Mouse (Mus musculus) E14TG2a.4 (cell line): Measurements from ENCODE around the gene St3gal3.

Experiments used
- H3K27me3 ChIP-seq: 2 replicates; pipeline ENCODE4 v1.6.1; 2014; ENCODE audit warnings: low read length, control low read depth; ENCODE audit not compliant: insufficient read depth
- H3K36me3 ChIP-seq: 2 replicates; pipeline ENCODE4 v1.6.1; 2014; ENCODE audit warnings: low read length, control low read depth; ENCODE audit not compliant: insufficient read depth
- H3K4me1 ChIP-seq: replicated peaks from 2 replicates; pipeline ENCODE4 v1.6.1; 2014; ENCODE audit warnings: low read depth, low read length, control low read depth
- H3K4me3 ChIP-seq: replicated peaks from 2 replicates; pipeline ENCODE4 v1.5.1; 2014; ENCODE audit warnings: mild to moderate bottlenecking, low read length
- H3K9me3 ChIP-seq: 2 replicates; pipeline ENCODE4 v1.6.1; 2014; ENCODE audit warnings: low read length, control low read depth
- CTCF ChIP-seq: conservative IDR thresholded peaks from 2 replicates; pipeline ENCODE4 v1.5.1; 2014; ENCODE audit warnings: low read length
- NANOG ChIP-seq: IDR thresholded peaks from 2 replicates; pipeline ENCODE4 v1.6.1; 2014; ENCODE audit warnings: borderline replicate concordance, low read length, mixed read lengths
- POU5F1 ChIP-seq: IDR thresholded peaks from 2 replicates; pipeline ENCODE4 v1.6.1; 2014; ENCODE audit warnings: low read length, borderline replicate concordance

St3gal3 gene

GRCm38 (mm10) chr4:118019640-118020039, 115.1 kb downstream of the St3gal3 start:
- Histone ChIP-seq H3K4me1 (peaks cover 57% of the 10 kb centered on the region), H3K4me3 (peak overlapping the region; percentile 7; the same call in 1 of the 2 replicates), H3K9me3 (no peaks in the 10 kb centered on the region), H3K27me3 (no peaks in the 10 kb centered on the region), H3K36me3 (peaks cover 13% of the 10 kb centered on the region)
- TF ChIP-seq CTCF: no peak
- no peak for TF ChIP-seq NANOG
- TF ChIP-seq POU5F1: no peak

- no peaks in the 10 kb centered on the region for H3K9me3 ChIP-seq
Measured at GRCm38 (mm10) chr4:118019218-118019617, 115.5 kb downstream of the St3gal3 start.

DNA sequence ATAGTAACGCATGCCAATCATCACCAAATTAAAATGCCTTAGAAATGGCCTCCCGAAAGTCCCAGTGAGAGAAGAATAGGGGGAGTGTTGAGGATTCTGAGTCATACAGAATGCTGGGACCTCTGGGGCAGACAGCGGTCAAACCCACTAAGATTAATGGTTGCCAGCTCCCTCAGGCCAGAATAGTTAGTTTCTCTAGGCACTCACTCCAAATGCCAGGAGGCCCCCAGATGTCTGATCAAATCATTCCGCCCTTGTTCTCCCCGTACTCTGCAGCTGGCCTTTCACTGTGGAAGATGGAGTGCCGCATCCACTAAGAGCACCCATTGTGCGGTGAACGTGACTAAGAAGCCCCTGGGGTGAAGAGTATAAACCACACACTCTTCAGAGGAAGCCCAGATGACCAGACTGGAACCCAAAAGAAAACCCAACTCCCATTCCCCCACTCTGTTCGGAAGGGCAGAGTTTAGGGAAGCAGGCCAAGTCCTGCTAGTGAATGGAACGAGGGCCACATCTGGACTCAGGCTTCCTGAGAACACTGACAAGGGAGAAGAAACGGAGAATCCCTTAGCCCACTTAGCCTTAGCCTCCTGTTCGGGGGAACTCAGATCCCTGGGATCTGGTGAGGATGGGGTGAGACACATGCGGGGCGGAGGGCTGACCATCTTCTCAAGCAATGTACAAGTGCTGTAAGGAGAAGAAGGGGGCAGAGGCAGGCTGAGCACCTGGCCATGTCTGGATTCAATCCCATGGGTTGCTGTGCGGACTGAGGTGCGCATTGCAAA, 117.5 kb downstream of the St3gal3 start:
- Histone ChIP-seq H3K9me3 (no peaks in the 10 kb centered on the region), H3K27me3 (no peaks in the 10 kb centered on the region), H3K4me1 (peaks cover 74% of the 10 kb centered on the region), H3K36me3 (peaks cover 17% of the 10 kb centered on the region; the same call in 1 of the 2 replicates), H3K4me3 (no peak overlapping the region)
- TF ChIP-seq CTCF: no peak
- TF ChIP-seq POU5F1: no peak
- no peak for TF ChIP-seq NANOG

More at GRCm38 (mm10) chr4:118019218-118019617, 115.5 kb downstream of the St3gal3 start:
- Histone ChIP-seq H3K4me3 (0 out of 2 replicates have a peak overlapping the region, but pooled peaks have one; percentile 7), H3K4me1 (peaks cover 61% of the 10 kb centered on the region), H3K36me3 (peaks cover 17% of the 10 kb centered on the region), H3K27me3 (no peaks in the 10 kb centered on the region)
- TF ChIP-seq NANOG (no peak), CTCF (no peak), POU5F1 (no peak)

DNA sequence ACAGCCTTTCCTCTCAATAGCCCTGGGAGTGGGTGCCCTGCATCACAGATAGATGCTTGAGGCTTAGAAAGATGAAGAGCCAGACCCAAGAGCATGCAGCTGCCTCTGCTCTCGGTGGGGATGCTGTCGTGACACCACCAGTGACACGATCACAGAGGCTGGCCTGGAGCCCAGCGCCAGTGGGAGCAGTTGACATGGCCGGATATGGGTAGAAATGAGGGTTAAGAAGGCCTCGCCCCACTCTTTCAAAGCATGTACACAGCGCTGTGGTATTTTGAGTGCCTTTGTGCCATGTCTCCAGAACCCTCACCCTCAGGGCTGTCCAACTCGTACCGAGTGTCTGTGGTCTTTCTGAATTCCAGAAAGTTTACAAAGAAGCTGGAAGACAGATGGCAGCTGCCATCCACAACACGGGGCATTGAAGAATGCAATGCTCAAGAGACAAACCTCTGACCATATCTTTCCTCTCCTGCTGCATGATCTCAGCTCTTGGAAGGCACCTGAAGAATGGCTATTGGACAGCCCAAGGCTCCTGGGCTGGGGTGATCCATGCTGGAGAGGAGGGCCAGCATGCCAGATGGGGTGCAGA, 118.3 kb downstream of the St3gal3 start:
- Histone ChIP-seq H3K36me3 (peaks cover 17% of the 10 kb centered on the region; the same call in 1 of the 2 replicates), H3K27me3 (no peaks in the 10 kb centered on the region), H3K4me1 (peaks cover 74% of the 10 kb centered on the region), H3K4me3 (no peak overlapping the region), H3K9me3 (no peaks in the 10 kb centered on the region)
- TF ChIP-seq NANOG (no peak), CTCF (no peak), POU5F1 (no peak)

GRCm38 (mm10) chr4:118015636-118016035, 119.1 kb downstream of the St3gal3 start:
- no peaks in the 10 kb centered on the region for H3K9me3 ChIP-seq
- H3K36me3 ChIP-seq: peaks cover 17% of the 10 kb centered on the region; the same call in 1 of the 2 replicates
- H3K27me3 ChIP-seq: no peaks in the 10 kb centered on the region
- peaks cover 74% of the 10 kb centered on the region for H3K4me1 ChIP-seq
- 0 out of 2 replicates have a peak overlapping the region, but pooled peaks have one; percentile 4 for H3K4me3 ChIP-seq
- no peak for TF ChIP-seq POU5F1
- no peak for TF ChIP-seq NANOG
- TF ChIP-seq CTCF: no peak

- 0 out of 2 replicates have a peak overlapping the region, but pooled peaks have one; percentile 4 for H3K4me3 ChIP-seq
- H3K4me1 ChIP-seq: peaks cover 71% of the 10 kb centered on the region
- TF ChIP-seq POU5F1 (no peak), CTCF (no peak), NANOG (no peak)
- no peaks in the 10 kb centered on the region for H3K27me3 ChIP-seq
- peaks cover 17% of the 10 kb centered on the region; the same call in 1 of the 2 replicates for H3K36me3 ChIP-seq
- no peaks in the 10 kb centered on the region for H3K9me3 ChIP-seq
Measured at GRCm38 (mm10) chr4:118015126-118015525, 119.6 kb downstream of the St3gal3 start.

- peaks cover 27% of the 10 kb centered on the region for H3K4me1 ChIP-seq
Measured at GRCm38 (mm10) chr4:118010661-118011173, 124.0 kb downstream of the St3gal3 start.

DNA sequence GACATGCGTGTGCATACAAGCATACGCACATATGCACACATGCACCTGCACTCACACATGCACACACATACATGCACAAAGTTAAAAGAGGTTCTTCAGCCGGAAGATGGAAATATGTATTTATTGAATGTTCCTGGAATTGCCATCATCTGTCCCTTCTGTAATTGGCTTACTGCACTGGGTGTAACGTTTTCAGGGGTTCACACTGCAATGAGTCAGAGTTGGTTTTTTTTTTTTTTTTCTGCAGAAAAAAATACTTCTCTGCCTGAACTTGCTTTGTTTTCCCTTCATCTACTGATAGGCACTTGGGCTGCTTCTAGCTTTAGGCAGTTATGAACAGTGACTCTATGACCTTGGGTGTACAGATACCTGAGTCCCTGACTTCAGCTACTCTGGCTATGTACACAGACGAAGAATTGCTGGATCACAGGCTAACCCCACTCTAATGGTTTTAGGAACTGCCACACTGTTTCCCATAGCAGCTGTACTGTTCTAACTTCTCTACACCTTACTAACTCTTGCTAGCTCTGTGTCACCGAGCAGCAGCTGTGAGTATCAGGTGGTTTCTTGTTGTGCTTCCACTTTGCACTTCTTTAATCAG, 126.2 kb downstream of the St3gal3 start:
- TF ChIP-seq NANOG (no peak), POU5F1 (no peak), CTCF (no peak)
- H3K4me3 ChIP-seq: no peak overlapping the region
- H3K27me3 ChIP-seq: no peaks in the 10 kb centered on the region
- 0 out of 2 replicates have a peak, but pooled peaks cover 3% of the 10 kb centered on the region for H3K36me3 ChIP-seq
- H3K9me3 ChIP-seq: no peaks in the 10 kb centered on the region
- peaks cover 6% of the 10 kb centered on the region for H3K4me1 ChIP-seq

More at GRCm38 (mm10) chr4:118010661-118011173, 124.0 kb downstream of the St3gal3 start:
- TF ChIP-seq POU5F1 (no peak), NANOG (no peak), CTCF (no peak)
- H3K36me3 ChIP-seq: peaks cover 11% of the 10 kb centered on the region; the same call in 1 of the 2 replicates
- H3K4me3 ChIP-seq: no peak overlapping the region
- H3K9me3 ChIP-seq: no peaks in the 10 kb centered on the region
- no peaks in the 10 kb centered on the region for H3K27me3 ChIP-seq
